Mouse (Mus musculus) liver (tissue): ENCODE data around the gene Ptprf.
A peak's percentile ranks its signal among the peaks of the same experiment; 100 is the strongest.

Experiments used
- DNase-seq: peaks from one replicate; pipeline ENCODE4 v3.0.0-alpha.2; 2020; ENCODE audit warnings: mixed read lengths

The Ptprf gene

DNA sequence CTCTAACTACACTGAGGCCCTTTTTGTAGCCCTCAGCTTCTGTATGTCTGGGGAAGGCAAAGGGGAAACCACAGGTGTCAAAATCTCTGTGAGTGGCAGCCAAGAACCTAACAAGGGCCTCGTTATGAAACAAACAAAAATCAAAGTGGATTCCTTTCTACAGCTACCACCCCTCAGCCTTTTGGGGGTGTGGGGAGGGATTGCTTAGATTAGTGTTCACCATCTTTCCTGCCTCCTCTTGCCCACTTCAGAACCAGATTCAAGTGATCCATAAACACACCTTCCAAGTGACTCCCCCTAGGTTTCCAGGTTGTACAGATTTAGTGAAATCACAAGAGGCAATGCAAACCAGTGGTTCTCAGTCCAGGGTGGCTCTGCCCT lies 9.0 kb downstream of the Ptprf start:
- no peak for DNase-seq

DNA sequence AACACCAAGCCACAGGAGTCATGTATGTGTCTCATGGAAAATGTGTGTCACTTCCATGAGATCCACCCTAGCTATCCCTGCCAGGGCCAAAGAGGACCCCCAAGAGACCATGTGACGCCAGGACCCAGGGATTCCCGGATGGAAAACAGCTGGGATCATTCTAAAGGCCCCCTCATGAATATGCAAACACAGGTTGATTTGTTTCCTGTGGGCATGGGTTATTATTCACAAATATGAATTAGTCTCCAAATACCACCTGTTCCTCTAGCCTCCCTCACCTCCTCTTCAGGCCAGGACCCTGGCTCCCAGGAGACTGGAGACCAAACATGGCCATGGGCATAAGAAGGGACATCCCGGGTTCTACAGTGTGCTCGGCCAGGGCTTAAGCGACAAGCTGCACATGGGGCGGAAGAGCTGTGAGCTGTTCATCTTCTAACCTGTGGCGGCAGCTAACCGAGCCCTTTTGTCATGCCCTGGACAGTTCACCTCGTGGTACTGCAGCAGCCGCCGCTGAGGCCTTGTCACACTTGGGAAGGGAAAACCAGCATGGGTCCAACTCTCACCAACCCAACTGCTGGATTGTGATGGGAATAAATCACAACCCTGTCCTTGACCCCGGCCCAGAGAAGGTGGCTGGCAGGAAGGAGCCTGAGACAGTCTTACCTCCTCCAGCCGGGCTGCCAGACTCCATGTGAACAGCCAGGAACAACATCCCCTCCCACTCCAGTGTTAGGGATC lies 9.6 kb downstream of the Ptprf start:
- DNase-seq, result no peak

GRCm38 (mm10) chr4:118280506-118280905 lies 10.7 kb downstream of the Ptprf start:
- DNase-seq, result no peak

DNA sequence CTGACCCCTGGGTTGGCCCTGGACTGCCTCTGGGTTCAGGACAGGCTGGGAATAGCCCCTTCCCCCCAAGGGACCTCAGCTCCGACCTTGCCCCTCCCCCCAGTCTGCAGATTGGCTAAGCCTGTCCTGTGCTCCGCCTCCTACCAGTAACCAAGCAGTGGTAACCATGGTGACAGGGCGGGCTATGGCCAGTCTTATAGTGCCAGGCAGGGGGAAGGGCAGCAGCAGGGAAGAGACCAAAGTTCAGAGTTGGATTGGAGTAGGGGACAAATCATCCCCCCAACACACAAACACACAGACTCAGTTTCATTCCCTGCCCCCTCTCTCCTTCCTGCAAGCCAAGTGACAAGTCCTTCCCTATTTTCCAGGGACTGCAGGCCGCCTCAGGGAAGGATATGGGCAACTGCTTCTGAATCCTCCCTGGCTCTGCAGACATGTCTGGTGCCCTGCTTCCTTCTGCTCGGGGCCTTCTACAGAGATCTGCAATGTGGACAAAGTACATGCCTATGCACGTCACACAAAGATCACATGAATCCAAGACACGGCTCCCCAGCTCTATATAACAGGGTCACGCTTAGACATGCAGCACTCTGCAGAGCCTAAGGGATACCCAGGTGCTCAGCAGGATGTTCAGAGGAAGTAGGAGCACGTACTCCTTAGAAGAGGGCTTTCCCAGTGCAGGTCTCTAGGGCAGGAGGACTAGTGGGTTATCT lies 14.5 kb downstream of the Ptprf start:
- peak; percentile 84 for DNase-seq

GRCm38 (mm10) chr4:118275601-118276519 lies 15.3 kb downstream of the Ptprf start:
- no peak for DNase-seq

DNA sequence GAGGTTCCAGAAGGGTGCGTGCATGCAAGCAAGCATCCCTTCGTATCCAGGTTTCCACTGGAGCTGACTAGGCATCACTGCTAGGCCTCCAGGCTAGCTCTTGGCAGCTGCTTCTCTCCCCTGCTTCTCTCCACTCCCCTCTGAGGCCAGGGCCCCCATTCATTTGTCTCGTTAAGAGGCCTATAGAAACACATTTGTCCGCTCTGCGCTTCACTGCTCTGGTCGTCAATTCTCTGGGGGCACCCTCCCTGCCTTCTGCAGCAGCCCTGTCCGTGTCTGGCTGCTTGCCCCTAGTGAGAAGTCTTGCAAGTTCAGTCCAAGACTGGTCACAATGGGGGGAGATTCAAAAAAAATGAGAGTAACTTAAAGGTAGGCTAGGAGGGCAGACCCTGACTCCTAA lies 16.7 kb downstream of the Ptprf start:
- DNase-seq, result no peak

DNA sequence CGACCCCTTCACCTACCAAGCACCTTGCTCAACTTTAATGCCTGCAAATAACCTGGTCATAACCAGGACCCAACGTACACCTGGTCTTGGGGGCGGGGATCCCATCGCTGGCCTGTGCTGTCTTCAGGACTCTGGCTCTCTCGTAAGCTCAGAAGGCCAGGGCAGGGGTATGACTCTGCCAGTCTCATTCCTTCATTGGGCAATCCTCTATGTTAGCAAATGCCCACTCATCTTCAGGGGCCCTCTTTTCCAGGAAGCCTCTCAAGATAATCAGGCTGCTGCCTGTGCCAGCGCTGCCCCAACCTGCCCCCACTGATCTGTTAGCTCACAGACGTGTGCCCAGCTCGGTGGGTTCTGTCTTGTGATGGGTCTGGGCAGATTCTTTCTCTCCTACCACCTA lies 17.2 kb downstream of the Ptprf start:
- DNase-seq, result no peak

- DNase-seq, result peak; percentile 39
Measured at GRCm38 (mm10) chr4:118273545-118273944, 17.7 kb downstream of the Ptprf start.

GRCm38 (mm10) chr4:118272871-118273270 lies 18.3 kb downstream of the Ptprf start:
- DNase-seq, result no peak

GRCm38 (mm10) chr4:118272258-118272657 lies 18.9 kb downstream of the Ptprf start:
- no peak for DNase-seq

GRCm38 (mm10) chr4:118271556-118272074 lies 19.6 kb downstream of the Ptprf start:
- no peak for DNase-seq

GRCm38 (mm10) chr4:118270706-118271105 lies 20.5 kb downstream of the Ptprf start:
- peak; percentile 22 for DNase-seq

DNA sequence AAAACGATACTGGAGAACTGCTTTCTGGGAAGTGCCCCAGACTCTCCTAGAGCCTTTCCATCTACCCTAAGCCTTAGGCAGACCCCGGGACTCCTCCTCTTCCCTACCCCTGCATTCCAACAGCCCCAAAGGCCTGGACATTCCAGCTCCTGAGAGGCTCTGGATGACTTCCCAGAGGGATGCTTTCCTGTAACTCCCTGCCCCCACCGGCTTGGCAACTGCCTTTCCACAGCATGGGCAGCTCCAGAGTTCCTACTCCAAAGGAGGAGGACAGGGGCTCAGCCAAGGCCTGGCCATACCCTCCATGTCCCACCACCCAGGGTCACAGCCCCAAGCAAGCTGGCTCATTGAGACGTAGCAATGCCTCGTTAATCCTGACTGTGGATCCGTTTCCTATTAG lies 21.2 kb downstream of the Ptprf start:
- peak; percentile 22 for DNase-seq

GRCm38 (mm10) chr4:118268429-118269212 lies 22.6 kb downstream of the Ptprf start:
- DNase-seq, result no peak

GRCm38 (mm10) chr4:118265557-118265956 lies 25.6 kb downstream of the Ptprf start:
- DNase-seq, result no peak

DNA sequence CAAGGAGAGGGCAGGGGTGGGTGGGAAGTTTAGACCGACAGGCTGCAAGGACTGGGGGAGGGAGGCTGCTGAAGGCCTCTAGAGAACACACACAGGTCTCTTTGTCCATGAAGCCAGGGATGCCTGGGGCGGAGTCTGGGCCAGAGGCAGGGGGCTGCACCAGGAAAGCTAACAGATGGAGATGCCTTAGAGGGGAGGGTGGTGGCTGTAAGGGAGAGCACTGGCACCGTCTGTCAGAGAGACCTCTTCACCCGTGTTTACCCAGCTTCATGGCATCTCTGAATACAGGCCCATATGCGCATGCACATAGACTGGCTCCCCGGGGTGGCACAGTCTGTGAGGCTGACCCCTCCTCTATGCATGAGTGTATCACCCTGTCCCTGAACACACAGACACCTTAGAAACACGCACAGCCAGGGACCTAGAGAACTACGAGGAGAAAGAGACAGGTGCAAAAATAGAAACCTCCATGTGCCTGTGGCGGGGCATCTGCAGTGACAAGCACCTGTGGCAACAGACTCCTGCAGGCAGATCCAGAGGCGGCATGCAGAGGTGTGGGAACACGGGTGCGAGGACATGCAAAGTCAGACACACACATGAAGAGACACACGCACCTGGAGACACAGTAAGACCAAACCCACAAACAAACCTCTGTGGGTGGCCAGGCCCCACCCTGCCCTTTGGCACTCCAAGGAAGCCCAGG lies 29.3 kb downstream of the Ptprf start:
- no peak for DNase-seq

DNA sequence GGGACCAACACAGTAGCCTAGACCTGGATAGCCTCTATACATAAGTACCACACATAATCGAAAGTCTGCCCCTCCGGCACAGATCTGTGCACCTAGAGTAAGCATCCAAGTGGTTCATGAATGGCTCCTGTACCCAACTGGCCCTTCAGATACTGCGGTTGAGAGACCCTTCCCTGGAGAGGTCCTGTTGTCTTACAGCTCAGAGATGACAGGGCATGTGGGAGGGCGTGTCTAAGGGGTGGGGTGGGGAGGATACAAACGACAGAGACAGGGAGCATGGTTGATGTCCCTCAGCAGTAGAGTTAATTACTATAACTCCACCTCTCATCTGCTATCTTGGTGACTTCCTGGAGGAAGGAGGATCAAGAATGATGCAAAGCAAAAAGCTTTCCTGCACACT lies 29.9 kb downstream of the Ptprf start:
- no peak for DNase-seq

- DNase-seq, result peak; percentile 58
Measured at GRCm38 (mm10) chr4:118260551-118261267, 30.5 kb downstream of the Ptprf start.

GRCm38 (mm10) chr4:118259782-118260463 lies 31.3 kb downstream of the Ptprf start:
- DNase-seq, result no peak

DNA sequence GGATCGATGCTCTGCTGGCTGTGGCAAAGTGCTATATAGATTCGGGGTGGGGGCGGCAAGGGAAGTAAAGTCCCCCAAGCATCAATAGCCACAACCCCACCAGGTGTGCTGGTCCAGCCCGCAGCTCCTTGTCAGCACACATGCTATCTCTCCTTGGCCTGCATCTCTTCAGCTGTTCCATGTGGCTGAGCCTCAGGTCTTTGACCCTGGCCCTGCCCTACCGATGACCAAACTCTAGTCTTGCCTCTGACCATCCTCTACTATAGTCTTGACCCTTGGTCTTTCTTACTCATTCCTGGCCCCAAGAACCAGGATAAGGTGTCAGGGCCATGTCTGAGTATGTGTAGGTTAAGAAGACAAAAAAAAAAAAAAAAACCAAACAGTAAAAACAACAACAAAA lies 33.2 kb downstream of the Ptprf start:
- no peak for DNase-seq
